Mouse (Mus musculus) lung, adult 2 months (tissue): ENCODE measurements at regions not wholly inside any gene's neighbourhood (a gene's known extent, or its start where the extent isn't known, plus 50 kb on each side); places are given as distances from the start of the nearest gene placed in this dataset.

Experiments
- CTCF ChIP-seq: fragments of 200-500 bp; IDR thresholded peaks from 2 replicates; pipeline ENCODE4 v1.5.1; 2011; ENCODE audit warnings: mild to moderate bottlenecking, low read length, control low read depth; ENCODE audit not compliant: insufficient read depth
- POLR2A ChIP-seq: fragments of 200-500 bp; IDR thresholded peaks from 2 replicates; pipeline ENCODE4 v1.6.1; 2011; ENCODE audit warnings: low read depth, mild to moderate bottlenecking, control low read depth, low read length, borderline replicate concordance; ENCODE audit errors: extremely low read depth

DNA sequence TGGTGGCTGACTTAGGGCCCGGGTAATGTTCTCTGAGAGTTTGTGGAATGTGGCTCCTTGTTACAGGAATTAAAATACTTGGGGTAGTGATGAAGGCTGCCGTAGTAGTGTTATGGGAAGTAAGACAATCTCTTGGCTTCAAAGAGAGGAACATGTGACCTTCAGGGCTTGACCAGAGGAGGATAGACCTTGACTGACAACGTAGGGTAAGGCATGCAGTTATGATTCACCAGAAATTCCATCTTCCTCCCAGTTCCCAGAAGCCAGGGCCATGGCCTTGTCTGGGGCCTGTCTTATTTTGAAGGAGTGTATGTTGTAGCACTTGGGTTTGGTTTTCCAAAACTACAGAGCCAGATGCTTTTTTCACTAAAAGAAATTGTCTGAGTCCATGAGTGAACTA lies 1370.1 kb upstream of the A1bg start:
- TF ChIP-seq POLR2A (no peak), CTCF (no peak)
